Mouse (Mus musculus) retina, adult 2 months (tissue): ENCODE data around the gene Arhgef25.
"Not testable (repeated sequence)": the region's sequence is repeated elsewhere in the genome, so short reads cannot be mapped to it uniquely, and the experiment has no call there.

ENCODE experiments used
- DNase-seq: peaks from one replicate; pipeline ENCODE4 v3.0.0-alpha.2; 2012; ENCODE audit warnings: low read depth, low spot score

The Arhgef25 gene

GRCm38 (mm10) chr10:127204589-127204988 lies 14.7 kb upstream of the Arhgef25 start:
- no peak for DNase-seq

- no peak for DNase-seq
Observed at GRCm38 (mm10) chr10:127203106-127203505, 13.2 kb upstream of the Arhgef25 start.

GRCm38 (mm10) chr10:127200279-127200678 lies 10.4 kb upstream of the Arhgef25 start:
- no peak for DNase-seq

GRCm38 (mm10) chr10:127199474-127199873 lies 9.6 kb upstream of the Arhgef25 start:
- no peak for DNase-seq

- DNase-seq, result no peak
Observed at GRCm38 (mm10) chr10:127199068-127199467, 9.2 kb upstream of the Arhgef25 start.

- DNase-seq, result no peak
Observed at GRCm38 (mm10) chr10:127198492-127198891, 8.6 kb upstream of the Arhgef25 start.

- DNase-seq, result no peak
Observed at GRCm38 (mm10) chr10:127197505-127198110, 7.7 kb upstream of the Arhgef25 start.

- no peak for DNase-seq
Observed at GRCm38 (mm10) chr10:127197104-127197503, 7.2 kb upstream of the Arhgef25 start.

GRCm38 (mm10) chr10:127196392-127196791 lies 6.5 kb upstream of the Arhgef25 start:
- DNase-seq, result no peak

- no peak for DNase-seq
Observed at GRCm38 (mm10) chr10:127195328-127196129, 5.6 kb upstream of the Arhgef25 start, which contains the start of gene Dtx3. Dtx3 (minus strand) TSS chr10:127195728.

GRCm38 (mm10) chr10:127194428-127195327 lies 4.8 kb upstream of the Arhgef25 start:
- no peak for DNase-seq

GRCm38 (mm10) chr10:127193011-127193410 lies 3.1 kb upstream of the Arhgef25 start:
- no peak for DNase-seq

- DNase-seq, result not testable (repeated sequence)
Observed at GRCm38 (mm10) chr10:127192057-127192328, 2.1 kb upstream of the Arhgef25 start.

- DNase-seq, result no peak
Observed at GRCm38 (mm10) chr10:127191191-127192056, 1.5 kb upstream of the Arhgef25 start.

GRCm38 (mm10) chr10:127190398-127191190 lies 711 bp upstream of the Arhgef25 start:
- no peak for DNase-seq

GRCm38 (mm10) chr10:127189116-127189650 lies 700 bp downstream of the Arhgef25 start:
- no peak for DNase-seq

- no peak for DNase-seq
Observed at GRCm38 (mm10) chr10:127188465-127189115, 1.3 kb downstream of the Arhgef25 start.

- DNase-seq, result no peak
Observed at GRCm38 (mm10) chr10:127188079-127188453, 1.8 kb downstream of the Arhgef25 start.

- no peak for DNase-seq
Observed at GRCm38 (mm10) chr10:127187371-127188078, 2.4 kb downstream of the Arhgef25 start.
